Mouse (Mus musculus) liver, embryonic 14.5 days (tissue): ENCODE results near the gene Pde4d.

Experiments used
- CTCF ChIP-seq: IDR thresholded peaks from 2 replicates; pipeline ENCODE4 v1.5.1; 2016; ENCODE audit warnings: antibody characterized with exemption, low read depth, control low read depth
- EP300 ChIP-seq: IDR thresholded peaks from 2 replicates; pipeline ENCODE4 v1.6.1; 2016; ENCODE audit warnings: antibody characterized with exemption, low read depth

- no peak for TF ChIP-seq CTCF
- TF ChIP-seq EP300: no peak
These were observed 30.8 kb upstream of the Pde4d start for GRCm38 (mm10) chr13:108418741-108419507.
